Mouse (Mus musculus): ENCODE results near the gene Wnk1. TPM values are rescaled to one million over a fixed set of nuclear protein-coding genes. Genes with fewer than 3 reads are reported as not detected.

The Wnk1 gene
- polyA plus RNA-seq, 1 experiment = 288 TPM

GRCm38 (mm10) chr6:120055666-120056540, 17.4 kb upstream of the Wnk1 start:
- TF ChIP-seq POLR2A (IDR thresholded peaks at IDR 0.05; ENCODE audit: borderline replicate concordance, insufficient read depth, low read length) (no peak), CTCF (IDR thresholded peaks at IDR 0.05; ENCODE audit: borderline replicate concordance, insufficient read depth, low read depth, low read length) (no peak)
- WGBS = 78% methylated on average over 2 of the region's 2 CpGs

GRCm38 (mm10) chr6:120054412-120054811, 15.9 kb upstream of the Wnk1 start:
- Histone ChIP-seq H3K4me1 (ENCODE audit: control insufficient read depth, insufficient read depth, low read length) (no peaks in the 10 kb centered on the region), H3K27me3 (ENCODE audit: control insufficient read depth, insufficient read depth, low read length) (no peaks in the 10 kb centered on the region), H3K4me3 (replicated peaks; ENCODE audit: insufficient read depth, low read depth, low read length) (no peak overlapping the region), H3K27ac (ENCODE audit: insufficient read depth, low read length) (no peak overlapping the region)
- WGBS = 88% methylated on average over 6 of the region's 6 CpGs
- no peak for TF ChIP-seq POLR2A (IDR thresholded peaks at IDR 0.05; ENCODE audit: borderline replicate concordance, insufficient read depth, low read length)
- no peak for TF ChIP-seq CTCF (IDR thresholded peaks at IDR 0.05; ENCODE audit: borderline replicate concordance, insufficient read depth, low read depth, low read length)
- DNase-seq = no peak

More at GRCm38 (mm10) chr6:120055666-120056540, 17.4 kb upstream of the Wnk1 start:
- no peaks in the 10 kb centered on the region for H3K4me1 ChIP-seq (ENCODE audit: control insufficient read depth, insufficient read depth, low read length)
- H3K27me3 ChIP-seq (ENCODE audit: control insufficient read depth, insufficient read depth, low read length) = no peaks in the 10 kb centered on the region
- no peak overlapping the region for H3K27ac ChIP-seq (ENCODE audit: insufficient read depth, low read length)
- H3K4me3 ChIP-seq (replicated peaks; ENCODE audit: insufficient read depth, low read depth, low read length) = no peak overlapping the region
- no peak for DNase-seq

GRCm38 (mm10) chr6:120047705-120048292, 9.3 kb upstream of the Wnk1 start:
- Histone ChIP-seq H3K4me1 (ENCODE audit: control insufficient read depth, insufficient read depth, low read length) (no peaks in the 10 kb centered on the region), H3K4me3 (replicated peaks; ENCODE audit: insufficient read depth, low read depth, low read length) (no peak overlapping the region), H3K27me3 (ENCODE audit: control insufficient read depth, insufficient read depth, low read length) (no peaks in the 10 kb centered on the region), H3K27ac (ENCODE audit: insufficient read depth, low read length) (no peak overlapping the region)
- DNase-seq = no peak
- WGBS = 87% methylated on average over 7 of the region's 7 CpGs
- TF ChIP-seq POLR2A (IDR thresholded peaks at IDR 0.05; ENCODE audit: borderline replicate concordance, insufficient read depth, low read length) (no peak), CTCF (IDR thresholded peaks at IDR 0.05; ENCODE audit: borderline replicate concordance, insufficient read depth, low read depth, low read length) (no peak)

- Histone ChIP-seq H3K4me1 (ENCODE audit: control insufficient read depth, insufficient read depth, low read length) (no peaks in the 10 kb centered on the region), H3K4me3 (replicated peaks; ENCODE audit: insufficient read depth, low read depth, low read length) (no peak overlapping the region), H3K27me3 (ENCODE audit: control insufficient read depth, insufficient read depth, low read length) (no peaks in the 10 kb centered on the region), H3K27ac (ENCODE audit: insufficient read depth, low read length) (no peak overlapping the region)
- no peak for DNase-seq
- TF ChIP-seq CTCF (IDR thresholded peaks at IDR 0.05; ENCODE audit: borderline replicate concordance, insufficient read depth, low read depth, low read length) = no peak
- TF ChIP-seq POLR2A (IDR thresholded peaks at IDR 0.05; ENCODE audit: borderline replicate concordance, insufficient read depth, low read length) = no peak
- 29% methylated on average over 4 of the region's 4 CpGs for WGBS
Observed at GRCm38 (mm10) chr6:120045406-120045805, 6.9 kb upstream of the Wnk1 start.

- no peak overlapping the region for H3K27ac ChIP-seq (ENCODE audit: insufficient read depth, low read length)
- no peaks in the 10 kb centered on the region for H3K4me1 ChIP-seq (ENCODE audit: control insufficient read depth, insufficient read depth, low read length)
- 83% methylated on average over 1 of the region's 1 CpGs for WGBS
- TF ChIP-seq POLR2A (IDR thresholded peaks at IDR 0.05; ENCODE audit: borderline replicate concordance, insufficient read depth, low read length) (no peak), CTCF (IDR thresholded peaks at IDR 0.05; ENCODE audit: borderline replicate concordance, insufficient read depth, low read depth, low read length) (no peak)
- no peaks in the 10 kb centered on the region for H3K27me3 ChIP-seq (ENCODE audit: control insufficient read depth, insufficient read depth, low read length)
- DNase-seq = no peak
- no peak overlapping the region for H3K4me3 ChIP-seq (replicated peaks; ENCODE audit: insufficient read depth, low read depth, low read length)
Observed at GRCm38 (mm10) chr6:120042632-120043220, 4.3 kb upstream of the Wnk1 start.

GRCm38 (mm10) chr6:120040557-120040857, 2.0 kb upstream of the Wnk1 start:
- WGBS = 92% methylated on average over 4 of the region's 4 CpGs
- Histone ChIP-seq H3K4me3 (replicated peaks; ENCODE audit: insufficient read depth, low read depth, low read length) (no peak overlapping the region), H3K27ac (ENCODE audit: insufficient read depth, low read length) (no peak overlapping the region), H3K27me3 (ENCODE audit: control insufficient read depth, insufficient read depth, low read length) (no peaks in the 10 kb centered on the region), H3K4me1 (ENCODE audit: control insufficient read depth, insufficient read depth, low read length) (no peaks in the 10 kb centered on the region)
- no peak for DNase-seq
- no peak for TF ChIP-seq POLR2A (IDR thresholded peaks at IDR 0.05; ENCODE audit: borderline replicate concordance, insufficient read depth, low read length)
- no peak for TF ChIP-seq CTCF (IDR thresholded peaks at IDR 0.05; ENCODE audit: borderline replicate concordance, insufficient read depth, low read depth, low read length)

- TF ChIP-seq CTCF (IDR thresholded peaks at IDR 0.05; ENCODE audit: borderline replicate concordance, insufficient read depth, low read depth, low read length) (peak; percentile 29; the same call in 1 of the 2 replicates), POLR2A (IDR thresholded peaks at IDR 0.05; ENCODE audit: borderline replicate concordance, insufficient read depth, low read length) (no peak)
- no peaks in the 10 kb centered on the region for H3K27me3 ChIP-seq (ENCODE audit: control insufficient read depth, insufficient read depth, low read length)
- H3K4me1 ChIP-seq (ENCODE audit: control insufficient read depth, insufficient read depth, low read length) = no peaks in the 10 kb centered on the region
- 2% methylated on average over 24 of the region's 24 CpGs for WGBS
- peak overlapping the region; percentile 24 for H3K4me3 ChIP-seq (replicated peaks; ENCODE audit: insufficient read depth, low read depth, low read length)
- DNase-seq = peak; percentile 69 to 77
- H3K27ac ChIP-seq (ENCODE audit: insufficient read depth, low read length) = no peak overlapping the region
Observed at GRCm38 (mm10) chr6:120039668-120040556, 1.4 kb upstream of the Wnk1 start.

Measured in cerebellum, adult 2 months (tissue).